Mouse (Mus musculus) ES-E14 (cell line): ENCODE data around the gene Slc38a3.

Experiments
- CHD2 ChIP-seq: IDR thresholded peaks from 2 replicates; pipeline ENCODE4 v1.6.1; 2014; ENCODE audit warnings: mild to moderate bottlenecking, low read depth, low read length, inconsistent platforms
- HCFC1 ChIP-seq: IDR thresholded peaks from 2 replicates; pipeline ENCODE4 v1.6.1; 2012; ENCODE audit warnings: low read length, inconsistent platforms, borderline replicate concordance; ENCODE audit not compliant: insufficient read depth
- MAFK ChIP-seq: IDR thresholded peaks from 2 replicates; pipeline ENCODE4 v1.6.1; 2014; ENCODE audit warnings: mild to moderate bottlenecking, low read depth, low read length, inconsistent platforms; ENCODE audit not compliant: insufficient read depth
- ZC3H11A ChIP-seq: IDR thresholded peaks from 2 replicates; pipeline ENCODE4 v1.6.1; 2012; ENCODE audit warnings: low read depth, mild to moderate bottlenecking, inconsistent platforms, low read length, borderline replicate concordance
- ZNF384 ChIP-seq: IDR thresholded peaks from 2 replicates; pipeline ENCODE4 v1.6.1; 2012; ENCODE audit warnings: low read depth, low read length, inconsistent platforms

DNA sequence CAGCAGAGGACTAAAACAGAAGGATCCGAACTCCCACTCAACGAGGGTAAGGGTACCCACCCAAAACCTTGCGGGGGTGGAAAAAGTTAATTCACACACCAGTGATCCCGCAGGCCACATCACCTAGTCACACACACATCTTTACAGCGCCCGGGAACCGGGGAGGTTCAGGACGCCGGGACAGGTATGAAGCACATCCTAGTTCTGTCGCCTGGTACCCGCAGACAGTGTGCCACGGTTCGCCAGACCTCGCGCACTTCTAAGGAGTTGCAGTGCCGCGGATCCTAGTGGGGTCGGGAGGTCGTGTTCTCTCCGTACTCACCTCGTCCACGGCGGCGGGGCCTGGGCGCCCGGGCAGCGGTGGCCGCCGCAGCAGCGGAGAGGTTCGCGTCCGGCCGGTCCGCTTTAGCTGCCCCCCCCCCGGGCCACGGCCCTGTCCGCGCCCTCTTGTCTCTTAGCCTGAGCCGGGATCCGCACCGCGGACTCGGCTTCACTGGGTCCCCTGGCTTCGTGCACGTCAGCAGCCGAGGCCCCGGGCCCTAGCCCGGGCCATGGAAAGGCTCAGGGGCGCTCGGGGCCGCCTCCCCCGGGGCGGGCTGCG is 39.9 kb upstream of the Slc38a3 start:
- TF ChIP-seq ZC3H11A (no peak), ZNF384 (no peak), HCFC1 (no peak), CHD2 (no peak), MAFK (no peak)
